Mouse (Mus musculus): ENCODE results near the gene Ctsd.
"Not testable (repeated sequence)": the region's sequence is repeated elsewhere in the genome, so short reads cannot be mapped to it uniquely, and the experiment has no call there.

Gene Ctsd

DNA sequence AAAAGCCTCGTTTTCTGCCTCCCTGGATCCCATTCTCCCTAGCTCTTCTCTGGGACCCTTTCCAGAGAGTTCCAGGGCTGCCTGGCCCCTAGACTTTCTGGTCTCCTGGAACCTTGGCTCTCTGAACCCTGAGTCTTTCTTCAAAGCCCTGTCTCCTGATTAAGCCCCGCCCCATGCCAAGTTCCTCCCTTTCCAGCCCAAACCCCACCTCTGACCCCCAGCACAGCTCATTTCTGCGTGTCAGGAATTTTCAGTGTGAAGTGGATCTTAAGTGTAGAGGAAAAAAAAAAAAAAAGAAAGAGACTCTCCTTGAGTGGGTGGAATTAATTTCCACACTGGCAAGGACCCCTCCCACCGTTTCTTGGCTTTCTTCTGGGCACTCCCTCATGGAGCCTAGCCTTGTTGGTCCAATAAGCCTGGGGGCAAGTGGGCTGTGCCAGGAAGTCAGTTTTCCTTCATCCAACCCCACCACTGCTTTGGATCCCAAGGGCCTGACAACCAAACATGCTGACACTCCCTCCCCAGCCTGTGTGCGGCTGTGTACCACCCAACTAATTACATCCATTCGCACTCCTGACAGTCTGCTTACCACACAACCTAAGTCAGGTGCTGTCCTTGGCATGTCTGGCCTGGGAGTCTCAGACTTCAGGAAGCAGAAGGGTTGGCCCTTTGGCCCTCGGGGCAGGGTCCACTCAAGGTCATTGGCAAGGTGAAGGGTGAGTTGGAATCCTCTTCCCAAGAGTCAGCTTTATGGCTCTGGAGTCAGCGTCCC lies 14.0 kb downstream of the Ctsd start, which contains the start of gene Ifitm10:
Gene Ifitm10, minus strand, starts transcription at position 113 of the 772 bp plus-strand sequence.
- DNase-seq: no peak

- no peak for DNase-seq
Measured at GRCm38 (mm10) chr7:142373039-142373438, 14.8 kb downstream of the Ctsd start.

GRCm38 (mm10) chr7:142371768-142372661 lies 15.8 kb downstream of the Ctsd start:
- peak; percentile 48 for DNase-seq

- DNase-seq: peak; percentile 78
Measured at GRCm38 (mm10) chr7:142371398-142371767, 16.5 kb downstream of the Ctsd start.

DNA sequence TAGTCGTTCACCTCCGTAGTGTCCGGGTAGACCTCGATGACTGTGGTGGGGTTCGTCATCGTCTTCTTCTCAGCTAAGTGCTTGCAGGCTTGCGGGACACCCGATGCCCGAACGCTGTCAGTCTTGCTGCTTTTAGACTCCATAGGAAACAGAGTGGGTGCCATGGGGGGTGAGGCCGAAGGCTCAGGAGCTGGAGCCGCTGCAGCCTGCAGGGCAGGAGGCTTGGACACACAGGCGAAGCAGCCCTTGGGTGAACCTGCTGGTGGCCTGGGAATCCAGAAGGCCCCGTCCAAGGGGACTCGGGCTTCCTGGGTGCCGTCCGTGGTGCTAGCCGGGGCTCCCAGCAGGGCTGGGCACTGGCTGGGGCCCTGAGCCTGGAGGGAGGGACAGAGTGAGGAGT lies 16.9 kb downstream of the Ctsd start:
- no peak for DNase-seq

DNA sequence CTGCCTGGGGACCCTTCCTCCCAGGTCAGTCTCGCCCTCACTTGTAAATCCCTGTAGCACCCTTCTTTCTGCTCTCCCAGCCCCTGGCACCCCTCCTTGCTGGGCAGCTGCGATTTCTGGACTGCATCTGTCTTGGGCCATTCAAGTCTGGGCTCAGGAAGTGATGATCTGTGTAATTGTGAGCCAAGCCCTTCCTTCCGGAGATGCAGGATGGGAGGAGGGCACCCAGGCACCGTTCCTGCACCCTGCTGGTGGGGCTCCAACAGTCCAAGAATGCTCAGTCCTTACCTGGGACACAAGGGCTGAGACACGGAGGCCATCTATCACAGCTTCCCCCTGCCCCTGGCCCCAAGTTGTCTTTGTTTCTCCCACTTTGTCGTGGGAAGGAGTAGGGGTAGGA lies 18.0 kb downstream of the Ctsd start:
- no peak for DNase-seq

DNA sequence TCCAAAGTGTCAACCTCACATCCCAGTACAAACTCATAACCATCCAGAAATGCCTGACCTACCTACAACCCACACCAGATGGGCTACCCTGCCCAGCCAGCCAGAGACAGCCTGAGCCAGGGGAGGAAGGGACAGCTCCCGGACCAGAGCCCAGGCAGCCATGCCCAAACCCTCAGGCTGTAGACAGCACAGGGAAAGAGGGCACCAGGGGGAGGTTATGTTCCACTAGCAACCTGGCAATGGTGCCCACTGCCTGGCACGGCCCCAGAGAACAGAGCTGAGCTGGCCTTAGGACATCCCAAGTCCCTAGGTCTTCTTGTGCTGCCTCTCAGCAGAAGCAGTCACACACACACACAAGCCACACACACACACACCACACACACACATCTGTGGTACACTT lies 19.0 kb downstream of the Ctsd start:
- DNase-seq: no peak

DNA sequence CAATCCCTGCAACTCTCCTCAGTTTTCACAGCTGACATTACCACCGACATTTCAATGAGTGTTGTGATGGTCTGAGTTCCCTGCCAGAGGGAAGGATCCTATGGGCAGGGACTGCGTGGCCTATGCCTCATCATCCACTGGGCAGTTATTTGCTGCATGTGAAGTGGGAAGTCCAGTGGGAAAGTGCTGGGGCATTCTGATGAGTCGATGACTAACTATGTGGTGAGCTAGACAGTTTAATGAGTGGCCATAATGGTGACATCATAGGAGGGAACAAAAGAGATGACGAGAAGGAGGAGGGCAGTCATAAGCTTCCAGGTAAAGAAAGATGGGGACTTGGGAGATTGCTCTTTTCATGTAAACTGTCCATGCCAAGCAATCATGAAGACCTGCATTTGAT lies 24.7 kb downstream of the Ctsd start:
- DNase-seq: no peak

DNA sequence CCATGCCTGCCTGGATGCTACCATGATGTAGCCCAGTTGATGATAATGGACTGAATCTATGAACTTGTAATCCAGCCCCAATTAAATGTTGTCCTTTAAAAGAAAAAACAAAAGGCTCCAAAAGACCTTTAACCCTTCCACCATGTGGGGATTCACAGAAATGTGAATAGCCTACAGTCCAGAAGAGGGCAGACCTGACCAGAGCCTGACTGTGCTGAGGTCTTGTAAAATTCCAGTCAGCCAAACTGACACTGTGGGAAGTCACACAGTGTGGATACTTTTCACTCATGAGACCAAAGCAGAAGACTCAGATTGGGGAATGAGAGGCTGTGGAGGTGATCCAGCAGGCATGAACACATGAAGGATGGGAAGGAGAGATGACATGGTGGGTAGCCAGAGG lies 27.1 kb downstream of the Ctsd start:
- no peak for DNase-seq

GRCm38 (mm10) chr7:142359129-142359528 lies 28.7 kb downstream of the Ctsd start:
- DNase-seq: no peak

DNA sequence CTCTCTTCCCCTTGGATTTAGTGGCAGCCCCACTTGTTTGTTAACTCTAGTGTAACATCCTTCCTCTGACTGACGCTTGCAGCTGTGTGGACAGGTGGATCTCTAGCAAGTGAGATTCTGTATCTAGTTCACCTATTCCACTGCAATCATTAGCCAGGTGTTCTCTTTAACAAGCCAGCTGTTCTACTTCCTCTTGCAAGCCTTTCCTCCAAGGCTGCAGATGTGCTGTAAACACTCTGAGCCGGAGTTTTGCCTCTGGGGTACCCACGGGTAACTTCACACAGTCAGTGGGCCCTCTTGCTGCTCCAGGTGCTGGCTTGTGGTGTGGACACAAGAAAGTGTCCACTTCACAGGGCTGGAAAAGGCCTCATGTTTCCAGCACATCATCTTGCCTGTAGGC lies 30.3 kb downstream of the Ctsd start:
- DNase-seq: no peak

GRCm38 (mm10) chr7:142354661-142355233 lies 33.1 kb downstream of the Ctsd start:
- DNase-seq: no peak

- DNase-seq: no peak
Measured at GRCm38 (mm10) chr7:142353854-142354253, 34.0 kb downstream of the Ctsd start.

DNA sequence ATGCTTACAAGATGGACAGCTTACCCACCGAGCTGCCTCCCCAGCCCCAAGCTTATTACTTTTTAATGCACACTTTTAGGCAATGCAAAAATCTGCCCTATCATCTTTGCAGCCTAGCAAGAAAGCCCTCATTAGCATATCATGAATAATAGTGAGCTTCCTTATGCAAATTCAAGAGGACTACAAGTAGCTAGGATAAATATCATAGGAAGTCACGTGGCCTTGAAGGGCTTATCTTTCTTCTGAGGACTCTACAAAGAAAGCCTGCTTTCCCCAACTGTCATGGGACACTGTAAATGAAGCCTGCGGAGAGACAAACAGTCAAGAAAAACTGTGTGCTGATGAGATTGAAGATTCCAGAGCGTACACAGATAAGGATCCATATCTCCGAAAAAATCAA lies 36.3 kb downstream of the Ctsd start:
- no peak for DNase-seq

- DNase-seq: peak; percentile 79
Measured at GRCm38 (mm10) chr7:142349308-142349961, 38.4 kb downstream of the Ctsd start.

- no peak for DNase-seq
Measured at GRCm38 (mm10) chr7:142347542-142347941, 40.3 kb downstream of the Ctsd start.

DNA sequence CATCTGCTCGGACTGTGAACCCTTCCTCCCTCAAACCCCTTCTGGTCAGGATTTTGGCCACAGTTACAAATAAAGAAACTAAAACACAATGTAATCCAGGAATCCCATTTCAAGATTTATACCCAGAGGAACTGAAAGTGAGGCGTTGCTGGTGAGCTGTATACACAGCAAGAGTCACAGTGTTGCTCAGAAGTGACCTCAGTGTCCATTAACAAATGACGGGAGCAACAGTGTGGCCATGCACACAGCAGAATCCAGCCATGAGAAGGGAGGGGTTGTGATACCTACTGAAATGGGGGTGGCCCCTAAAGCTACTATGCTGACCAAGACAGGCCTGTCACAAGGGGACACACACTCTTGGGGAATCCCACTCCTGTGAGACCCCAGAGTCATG lies 45.6 kb downstream of the Ctsd start:
- no peak for DNase-seq

DNA sequence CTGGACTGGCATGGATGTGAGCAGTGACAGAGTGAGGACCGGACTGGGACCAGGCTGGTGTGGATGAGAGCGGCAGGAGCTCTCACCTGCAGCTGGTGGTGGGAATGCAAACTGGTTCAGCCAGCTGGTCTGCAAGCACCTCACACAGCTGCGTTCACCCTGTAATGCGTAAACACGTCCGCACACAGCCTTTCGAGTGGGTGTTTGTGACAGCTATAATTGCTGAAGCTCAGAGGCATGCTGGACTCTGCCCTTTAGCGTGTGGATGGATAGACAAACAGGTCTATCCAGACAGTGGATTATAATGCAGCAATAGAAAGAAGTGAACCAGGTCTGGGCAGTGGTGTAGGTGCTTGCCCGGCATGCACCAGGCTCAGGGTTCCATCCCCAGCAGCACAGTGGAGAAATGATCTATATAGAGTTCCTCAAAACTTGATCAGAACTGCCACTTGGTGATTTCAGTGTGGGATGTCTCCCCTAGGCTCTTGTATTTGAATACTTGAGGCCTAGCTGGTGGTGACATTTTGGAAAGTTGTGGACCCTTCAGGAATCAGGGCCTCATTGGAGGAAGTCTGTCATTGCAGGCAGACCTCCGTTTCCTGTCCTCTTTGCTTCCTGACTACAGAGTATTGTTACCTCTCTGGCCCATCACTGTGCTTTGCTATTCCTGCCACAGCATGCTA lies 46.1 kb downstream of the Ctsd start:
- DNase-seq: no peak

DNA sequence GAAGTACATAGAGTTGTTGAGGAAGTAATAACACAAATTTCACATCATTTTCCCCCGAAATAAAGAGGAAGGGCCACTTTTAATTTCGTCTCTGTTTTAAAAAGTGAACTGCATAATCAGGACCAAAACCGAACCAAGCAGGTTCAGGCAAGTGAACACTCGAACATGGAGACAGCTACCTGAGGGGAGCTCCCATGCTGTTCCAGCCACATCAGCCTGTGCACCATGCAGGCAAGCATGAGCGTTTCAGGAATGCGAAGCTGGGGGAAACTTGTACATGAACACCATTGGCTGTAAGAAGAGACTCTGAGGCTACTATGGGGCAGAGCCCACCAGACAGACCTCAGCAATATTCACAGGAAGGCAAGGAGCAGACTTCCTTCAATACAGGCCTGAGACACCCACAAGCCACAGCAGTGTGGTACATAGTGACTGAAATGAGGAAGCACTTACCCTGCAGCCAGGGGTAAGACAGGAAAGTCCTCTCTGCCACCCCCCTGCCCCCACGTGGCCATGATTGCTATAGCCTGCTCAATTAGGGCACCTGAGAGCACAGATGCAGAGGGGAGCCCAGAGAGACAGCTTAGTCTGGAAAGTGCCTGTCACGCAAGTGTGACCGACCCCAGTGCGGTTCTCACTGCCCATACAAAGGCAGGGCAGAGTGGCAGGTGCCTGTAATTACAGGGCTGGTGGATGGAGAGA lies 47.4 kb downstream of the Ctsd start:
- no peak for DNase-seq

DNA sequence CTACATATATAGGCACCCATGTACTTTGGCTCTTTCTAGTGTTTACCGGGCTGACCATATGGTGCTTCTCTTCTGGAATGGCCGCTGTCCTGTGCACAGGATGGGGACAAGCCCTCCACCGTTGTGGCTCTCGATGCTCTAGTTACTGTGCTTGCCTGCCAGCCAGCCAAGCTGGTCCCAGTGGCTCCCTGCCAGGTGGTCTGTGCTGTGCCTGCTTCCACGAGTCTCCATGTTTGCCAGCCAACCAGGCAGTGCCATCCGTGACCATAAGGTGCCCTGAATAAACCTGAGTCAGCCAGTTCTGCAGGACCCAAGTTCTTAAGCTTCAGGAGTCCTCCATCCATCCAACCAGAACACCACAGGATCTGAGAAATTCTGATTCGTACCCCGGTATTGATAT lies 52.7 kb downstream of the Ctsd start:
- no peak for DNase-seq

- peak; percentile 84 for DNase-seq
Measured at GRCm38 (mm10) chr7:142334246-142334645, 53.6 kb downstream of the Ctsd start.

DNA sequence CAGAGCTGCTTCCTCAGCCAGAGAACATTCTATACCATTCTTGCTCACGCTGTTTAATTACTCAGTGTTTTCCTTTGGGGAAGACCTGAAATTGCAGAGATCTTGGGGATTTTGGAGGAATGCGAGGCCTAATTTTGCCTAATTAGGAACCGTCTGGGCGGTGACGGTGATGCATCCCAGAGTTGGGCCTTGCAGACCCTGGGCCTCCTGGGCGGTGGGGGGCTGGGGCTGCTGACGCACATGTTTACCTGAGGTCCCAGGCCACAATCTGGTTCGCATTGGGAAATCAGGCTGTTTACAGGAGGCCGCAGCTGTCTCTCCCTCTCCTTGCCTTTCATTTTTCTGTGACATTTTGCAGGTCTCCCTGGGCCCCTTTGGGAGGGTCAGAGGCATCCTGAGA lies 55.1 kb downstream of the Ctsd start:
- not testable (repeated sequence) for DNase-seq
